Mouse (Mus musculus) ovary, adult 10 weeks (tissue): ENCODE results near the gene Msln. TPM values are rescaled to one million over a fixed set of nuclear protein-coding genes. Genes with fewer than 3 reads are reported as not detected.

Experiments
- polyA plus RNA-seq: library from polyadenylated mRNA; stranded (reverse); fragments of 350-450 nt; fragmentation: Illumina TruSeq; extraction: RNeasy Lipid Tissue Mini Kit (QIAGEN cat#74804); gene quantifications from one replicate; pipeline ENCODE4 v1.2.3, GENCODE M21; 2014

Gene Msln
- 2.0 TPM for polyA plus RNA-seq

DNA sequence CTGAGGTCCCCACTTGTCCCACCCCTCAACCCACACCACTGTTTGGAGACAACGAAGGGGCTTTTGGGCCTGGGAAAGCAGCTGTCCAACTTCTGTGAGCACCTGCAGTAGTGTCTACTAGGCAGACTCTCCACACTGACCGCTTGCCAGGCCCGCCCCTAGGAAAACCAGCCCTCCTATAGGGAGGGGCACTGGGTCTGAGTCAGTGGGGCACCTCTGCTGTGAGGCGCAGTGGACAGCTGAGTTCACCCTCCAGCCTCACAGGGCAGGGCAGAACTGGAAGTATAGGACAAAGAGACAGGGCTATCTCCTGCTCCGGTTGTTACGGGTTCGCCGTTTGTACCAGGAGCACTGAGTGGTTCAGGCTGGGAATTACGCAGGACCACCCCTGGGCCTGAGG lies at the start of gene Msln:
TSS of gene Msln (minus strand) at position 138 of the 400 bp plus-strand sequence.

DNA sequence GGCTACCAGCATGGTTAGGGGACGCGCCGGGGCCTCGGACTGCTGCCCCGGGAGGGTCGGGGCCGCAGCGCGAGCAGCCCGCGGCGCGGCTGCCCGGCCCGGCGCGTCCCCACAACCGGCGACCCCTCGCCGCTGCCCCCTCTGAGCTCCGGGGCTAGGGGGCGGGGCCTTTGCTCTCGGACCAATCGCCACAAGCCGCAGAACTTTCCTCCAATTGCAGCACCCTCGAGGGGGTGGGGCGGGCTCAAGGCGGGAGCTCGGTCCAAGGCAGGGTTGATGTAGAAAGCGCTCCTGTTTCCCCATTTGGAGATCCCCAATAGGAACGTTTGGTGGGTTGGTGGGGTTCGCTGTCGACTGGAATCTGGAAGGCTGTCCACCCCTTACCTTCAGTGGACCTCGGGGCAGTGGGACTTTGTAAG lies 42.8 kb upstream of the Msln start, which contains the start of gene Metrn:
TSS of gene Metrn (minus strand) at position 186 of the 419 bp plus-strand sequence.

DNA sequence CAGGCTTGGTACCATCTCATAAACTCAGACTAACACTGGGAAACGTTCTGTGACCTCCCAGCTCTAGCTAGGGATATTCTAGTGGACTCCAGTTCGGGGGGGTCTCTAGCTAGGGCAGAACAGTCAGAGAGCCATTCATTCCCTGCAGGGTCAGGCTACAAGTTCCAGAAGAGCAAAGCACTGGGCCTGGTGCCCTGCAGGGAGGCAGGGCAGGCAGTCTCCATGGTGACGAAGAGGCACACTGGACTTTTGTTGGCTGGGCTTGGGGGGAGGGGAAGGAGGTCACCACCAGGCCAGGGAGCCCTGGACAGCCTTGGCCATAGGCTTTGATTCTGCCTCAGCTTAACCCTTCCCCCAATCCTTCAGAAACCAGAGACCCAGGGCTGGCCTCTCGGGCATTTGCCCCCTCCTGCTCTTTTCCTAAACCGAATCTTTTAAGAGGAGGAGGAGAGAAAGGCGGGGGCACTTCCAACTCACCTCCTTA lies 41.5 kb upstream of the Msln start, which contains the start of gene AC134908.4:
TSS of gene AC134908.4 (minus strand) at position 51 of the 484 bp plus-strand sequence.

DNA sequence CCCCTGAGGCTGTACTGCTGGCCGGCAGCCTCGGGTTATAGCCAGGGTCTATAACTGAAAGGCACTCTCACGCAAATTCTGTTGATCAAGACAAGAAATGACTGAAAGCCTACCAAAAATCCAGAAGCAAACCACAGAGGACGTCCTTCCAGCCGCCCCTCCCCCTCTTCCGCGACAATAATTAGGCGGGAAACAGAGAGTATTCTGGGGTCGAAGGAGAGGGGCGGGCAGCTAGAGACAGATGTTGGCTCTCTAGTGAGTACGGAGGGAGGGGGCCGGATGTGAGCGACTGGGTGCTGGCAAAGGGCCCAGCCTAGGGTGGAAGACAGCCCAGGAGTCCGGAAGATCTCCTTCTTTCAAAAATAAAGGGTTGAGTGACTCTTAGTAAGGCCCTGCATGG lies 38.4 kb upstream of the Msln start, which contains the start of gene Fam173a:
TSS of gene Fam173a (minus strand) at position 287 of the 400 bp plus-strand sequence.

DNA sequence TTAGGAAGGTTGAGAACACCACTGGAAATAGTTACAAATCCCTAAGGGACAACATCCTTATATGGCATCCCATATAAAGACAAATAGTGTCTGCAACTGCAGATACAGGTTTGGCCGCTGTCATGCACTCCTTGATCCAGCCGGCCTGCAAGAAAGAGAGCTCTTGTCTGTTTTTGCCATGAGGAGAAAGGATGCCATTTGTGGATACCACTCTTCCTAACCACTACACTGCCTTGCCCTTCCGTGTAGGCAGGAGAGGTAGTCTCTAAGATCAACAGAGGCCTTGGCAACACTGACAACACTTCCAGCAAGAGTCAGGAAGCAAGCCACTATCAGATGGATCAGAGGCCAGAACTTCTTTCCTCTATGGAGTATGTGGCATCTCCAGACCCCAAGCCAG lies 32.1 kb upstream of the Msln start, which contains the start of gene Ccdc78:
TSS of gene Ccdc78 (plus strand) at position 301 of the 400 bp plus-strand sequence.

DNA sequence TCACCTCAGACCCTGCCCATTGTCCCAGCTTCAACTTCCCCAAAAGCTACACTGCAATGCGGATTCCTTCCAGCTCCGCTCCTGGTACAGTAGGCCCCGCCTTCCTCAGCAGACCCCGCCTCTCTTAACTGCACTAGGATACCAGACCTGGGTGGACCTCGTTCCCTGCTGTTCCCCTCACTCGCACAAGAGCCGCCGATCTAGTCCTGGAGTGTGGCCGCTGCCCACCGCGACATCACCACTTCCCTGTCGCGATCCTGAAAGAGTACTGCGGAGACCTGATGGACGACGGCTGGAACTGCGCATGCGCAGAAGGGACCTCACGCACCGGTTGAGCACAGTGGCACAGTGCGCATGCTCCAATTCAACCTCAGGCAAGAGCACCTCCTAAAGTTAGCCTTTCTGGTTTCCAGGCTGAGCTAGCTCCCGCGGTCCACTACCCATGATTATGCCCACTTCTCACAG lies 31.1 kb upstream of the Msln start, which contains the start of gene Haghl:
TSS of gene Haghl (minus strand) at position 393 of the 465 bp plus-strand sequence.

DNA sequence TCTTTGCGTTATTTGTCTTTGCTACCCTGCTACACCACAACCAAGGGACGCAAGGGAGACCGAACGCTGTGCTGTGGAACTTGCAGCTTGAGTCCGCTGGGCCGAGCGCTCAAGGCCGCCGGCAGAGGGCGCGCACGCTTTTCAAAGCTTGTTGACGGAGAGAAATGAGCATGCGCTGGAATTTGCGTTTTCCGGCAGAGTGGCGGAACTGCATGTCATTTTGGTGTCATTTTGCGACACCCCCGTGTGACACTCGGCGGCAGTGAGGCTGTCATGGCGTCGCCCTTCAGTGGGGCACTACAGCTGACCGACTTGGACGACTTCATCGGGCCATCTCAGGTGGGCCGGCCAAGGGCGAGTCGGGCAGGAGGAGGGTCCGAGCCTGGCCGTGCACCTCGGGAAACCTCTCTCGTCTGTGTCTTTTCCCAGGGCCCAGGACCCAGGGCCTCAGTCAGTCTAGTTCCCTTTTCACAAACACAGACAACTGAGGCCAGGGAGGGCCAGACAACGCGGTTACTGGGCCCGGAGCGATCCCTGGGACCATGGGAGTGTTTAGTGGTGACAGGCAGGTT lies 19.5 kb upstream of the Msln start, which contains the start of gene Narfl:
TSS of gene Narfl (plus strand) at position 228 of the 572 bp plus-strand sequence.

DNA sequence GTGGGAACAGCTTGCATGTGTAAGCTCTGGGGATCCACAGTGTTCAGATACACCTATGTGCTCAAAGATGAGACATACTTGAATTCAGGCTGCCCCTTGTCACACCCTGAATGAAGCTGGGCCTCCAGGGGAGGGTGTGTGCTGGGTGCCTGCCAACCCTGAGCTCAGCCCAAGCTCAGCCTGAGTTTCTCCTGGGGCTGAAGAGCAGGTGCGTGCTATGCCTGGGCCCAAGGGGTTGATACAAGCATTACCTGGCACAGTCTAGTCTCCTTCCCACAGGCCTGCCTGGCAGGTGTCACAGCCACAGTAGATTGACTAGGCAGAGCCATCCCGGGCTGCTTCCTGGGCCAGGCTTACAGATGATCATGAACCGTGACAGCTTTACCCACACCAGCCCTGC lies 18.4 kb downstream of the Msln start, which contains the start of gene Mslnl:
TSS of gene Mslnl (plus strand) at position 298 of the 400 bp plus-strand sequence.

DNA sequence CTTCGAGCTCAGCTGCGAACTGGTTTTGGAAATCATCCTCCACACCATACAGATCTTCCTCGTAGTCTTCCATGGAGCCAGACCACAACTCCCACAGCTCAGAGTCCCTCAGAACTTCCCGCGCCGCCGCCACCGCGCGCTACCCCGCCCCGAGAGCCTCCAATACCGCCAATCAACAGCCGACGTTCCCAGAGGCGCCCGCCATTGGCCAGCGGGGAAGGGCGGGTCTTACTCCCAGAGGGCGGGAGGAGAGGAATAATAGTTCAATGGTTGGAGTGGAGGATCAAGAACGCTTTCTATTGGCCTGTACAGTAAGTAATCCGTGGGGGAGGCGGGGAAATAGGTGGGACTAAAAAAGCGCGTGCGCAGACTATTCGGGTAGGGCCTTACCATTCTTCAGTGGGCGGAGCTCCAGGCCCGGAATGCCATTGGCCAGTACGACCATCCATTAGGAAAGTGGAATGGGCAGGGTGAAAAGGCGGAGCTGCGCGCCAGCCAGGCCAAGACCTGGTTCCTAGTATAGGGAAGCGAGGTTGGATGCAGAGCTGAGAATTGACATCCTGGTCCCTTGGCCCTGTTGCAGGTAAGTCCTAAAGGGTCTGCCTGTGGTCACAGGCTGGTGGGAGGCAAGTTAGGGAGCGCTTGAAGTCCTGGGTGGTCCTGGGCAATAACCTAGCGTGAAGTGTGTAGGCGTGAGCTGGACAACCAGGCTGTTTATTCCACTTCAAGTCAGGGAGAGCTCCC lies 26.7 kb downstream of the Msln start, which contains the start of the genes Chtf18 and Rpusd1:
TSS of gene Chtf18 (minus strand) at position 155 of the 744 bp plus-strand sequence.
TSS of gene Rpusd1 (plus strand) at position 406 of the 744 bp plus-strand sequence.

DNA sequence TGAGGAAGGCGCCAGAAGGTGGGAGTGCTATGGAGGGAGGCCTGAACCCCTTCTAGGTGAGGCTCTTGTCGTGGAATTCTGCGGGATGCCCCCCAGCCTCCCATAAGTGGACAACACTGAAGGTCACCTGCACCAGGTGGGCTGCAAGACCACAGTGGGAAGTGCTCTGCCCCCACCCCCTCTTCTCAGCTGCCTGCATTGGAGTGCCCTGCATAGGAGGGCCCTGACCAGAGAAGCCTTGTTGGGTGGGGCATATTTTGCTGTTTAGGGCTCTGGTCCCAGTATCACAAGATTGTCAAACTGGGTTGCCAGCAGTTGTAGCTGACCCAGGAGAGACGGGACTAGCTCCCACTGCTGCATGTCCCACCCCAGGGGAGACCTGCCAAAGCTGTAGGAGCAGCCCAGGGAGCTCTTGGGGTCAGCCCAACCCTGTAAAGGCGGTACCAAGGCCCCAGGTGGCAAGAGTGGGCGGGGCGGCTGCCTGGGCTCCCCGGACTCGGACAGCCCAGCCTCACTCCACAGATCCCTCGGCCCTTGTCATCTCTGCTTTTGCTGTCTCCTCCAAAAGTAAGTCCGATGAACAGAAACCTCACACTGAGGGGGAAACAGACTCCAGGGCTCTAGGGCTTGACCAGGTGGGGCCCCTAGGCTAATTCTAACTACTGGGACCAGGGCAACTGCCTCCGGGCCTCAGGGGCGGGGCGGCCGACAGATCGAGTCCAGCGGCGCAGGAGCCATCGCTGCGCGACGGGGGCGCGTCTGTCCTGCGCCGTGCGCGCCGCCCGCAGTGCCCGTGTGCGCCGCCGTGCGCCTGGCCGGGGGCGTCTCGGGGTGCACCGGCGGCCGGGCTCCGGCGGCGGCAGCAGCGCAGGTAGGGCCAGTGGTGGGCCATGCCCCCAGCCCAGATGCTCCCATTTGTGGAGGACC lies 37.2 kb downstream of the Msln start, which contains the start of gene Gng13:
TSS of gene Gng13 (plus strand) at position 461 of the 927 bp plus-strand sequence.

Other genes starting within 250 kb of the Msln start
- 1.3 TPM for gene Sox8, start 183.7 kb downstream of the Msln start, polyA plus RNA-seq
- gene Lmf1, start 175.3 kb downstream of the Msln start, polyA plus RNA-seq = 0.43 TPM
- gene Gng13, start 37.2 kb downstream of the Msln start, polyA plus RNA-seq = not detected
- gene Chtf18, start 27.0 kb downstream of the Msln start, polyA plus RNA-seq = not detected
- not detected for gene Rpusd1, start 26.7 kb downstream of the Msln start, polyA plus RNA-seq
- gene Mslnl, start 18.3 kb downstream of the Msln start, polyA plus RNA-seq = not detected
- 0.80 TPM for gene Narfl, start 19.4 kb upstream of the Msln start, polyA plus RNA-seq
- gene Haghl, start 31.3 kb upstream of the Msln start, polyA plus RNA-seq = 1.4 TPM
- gene Ccdc78, start 32.2 kb upstream of the Msln start, polyA plus RNA-seq = 0.43 TPM
- gene Fam173a, start 38.5 kb upstream of the Msln start, polyA plus RNA-seq = not detected
- not detected for gene AC134908.4, start 41.3 kb upstream of the Msln start, polyA plus RNA-seq
- gene Metrn, start 42.8 kb upstream of the Msln start, polyA plus RNA-seq = 0.26 TPM
- 0.94 TPM for gene Fbxl16, start 54.7 kb upstream of the Msln start, polyA plus RNA-seq
- 0.29 TPM for gene Wdr24, start 69.2 kb upstream of the Msln start, polyA plus RNA-seq
- 1.5 TPM for gene Jmjd8, start 74.5 kb upstream of the Msln start, polyA plus RNA-seq
- gene Stub1, start 79.0 kb upstream of the Msln start, polyA plus RNA-seq = 2.7 TPM
- not detected for gene Rhbdl1, start 82.9 kb upstream of the Msln start, polyA plus RNA-seq
- not detected for gene Gm20683, start 87.4 kb upstream of the Msln start, polyA plus RNA-seq
- gene Rhot2, start 90.5 kb upstream of the Msln start, polyA plus RNA-seq = 8.3 TPM
- gene Wdr90, start 107.1 kb upstream of the Msln start, polyA plus RNA-seq = 1.0 TPM
- gene Mcrip2, start 114.4 kb upstream of the Msln start, polyA plus RNA-seq = not detected
- 10.6 TPM for gene Mettl26, start 120.7 kb upstream of the Msln start, polyA plus RNA-seq
- not detected for gene Wfikkn1, start 126.5 kb upstream of the Msln start, polyA plus RNA-seq
- 1.1 TPM for gene Rab40c, start 165.3 kb upstream of the Msln start, polyA plus RNA-seq
- 27.4 TPM for gene Pigq, start 190.6 kb upstream of the Msln start, polyA plus RNA-seq
- 0.29 TPM for gene Nhlrc4, start 190.6 kb upstream of the Msln start, polyA plus RNA-seq
- not detected for gene A930017K11Rik, start 198.2 kb upstream of the Msln start, polyA plus RNA-seq
- 0.51 TPM for gene Capn15, start 231.4 kb upstream of the Msln start, polyA plus RNA-seq